Mouse (Mus musculus) mesoderm, embryonic 11.5 days (tissue): Measurements from ENCODE around the gene Helz2.

ENCODE experiments used
- DNase-seq: peaks from one replicate; pipeline ENCODE4 v3.0.0-alpha.2; 2012; ENCODE audit warnings: low read depth, low spot score

The Helz2 gene

GRCm38 (mm10) chr2:181241602-181242313, at the start of gene Helz2:
Gene Helz2, minus strand, starts transcription at chr2:181242027.
- no peak for DNase-seq

GRCm38 (mm10) chr2:181290937-181291336, 49.1 kb upstream of the Helz2 start:
- DNase-seq = no peak

GRCm38 (mm10) chr2:181288691-181289090, 46.9 kb upstream of the Helz2 start:
- DNase-seq = no peak

GRCm38 (mm10) chr2:181287958-181288350, 46.1 kb upstream of the Helz2 start, which contains the start of gene Gmeb2:
Gene Gmeb2, minus strand, starts transcription at chr2:181288035.
- DNase-seq = peak; percentile 97

- DNase-seq = peak; percentile 80
These were observed 45.6 kb upstream of the Helz2 start for GRCm38 (mm10) chr2:181287338-181287957.

- DNase-seq = no peak
These were observed 45.0 kb upstream of the Helz2 start for GRCm38 (mm10) chr2:181286629-181287337.

GRCm38 (mm10) chr2:181279968-181280367, 38.1 kb upstream of the Helz2 start:
- no peak for DNase-seq

GRCm38 (mm10) chr2:181277866-181278265, 36.0 kb upstream of the Helz2 start:
- no peak for DNase-seq

GRCm38 (mm10) chr2:181276766-181277165, 34.9 kb upstream of the Helz2 start:
- DNase-seq = no peak

- DNase-seq = no peak
These were observed 32.8 kb upstream of the Helz2 start for GRCm38 (mm10) chr2:181274639-181275038.

- no peak for DNase-seq
These were observed 32.0 kb upstream of the Helz2 start for GRCm38 (mm10) chr2:181273829-181274228.

GRCm38 (mm10) chr2:181272092-181272491, 30.3 kb upstream of the Helz2 start:
- no peak for DNase-seq

GRCm38 (mm10) chr2:181266839-181267238, 25.0 kb upstream of the Helz2 start:
- no peak for DNase-seq

GRCm38 (mm10) chr2:181253248-181253647, 11.4 kb upstream of the Helz2 start:
- no peak for DNase-seq

- no peak for DNase-seq
These were observed 10.0 kb upstream of the Helz2 start for GRCm38 (mm10) chr2:181251841-181252240.

GRCm38 (mm10) chr2:181249217-181249616, 7.4 kb upstream of the Helz2 start:
- DNase-seq = no peak

- DNase-seq = no peak
These were observed 3.2 kb upstream of the Helz2 start for GRCm38 (mm10) chr2:181245031-181245430.

- DNase-seq = no peak
These were observed 2.0 kb upstream of the Helz2 start for GRCm38 (mm10) chr2:181243706-181244394.

- no peak for DNase-seq
These were observed 463 bp upstream of the Helz2 start for GRCm38 (mm10) chr2:181242314-181242665.

GRCm38 (mm10) chr2:181240806-181241440, 904 bp downstream of the Helz2 start:
- no peak for DNase-seq

GRCm38 (mm10) chr2:181239261-181239660, 2.6 kb downstream of the Helz2 start:
- no peak for DNase-seq

GRCm38 (mm10) chr2:181238861-181239260, 3.0 kb downstream of the Helz2 start:
- no peak for DNase-seq
